Mouse (Mus musculus) forelimb bud, embryonic 11.5 days (tissue): Measurements from ENCODE around the gene Gm10961.
A peak's percentile ranks its signal among the peaks of the same experiment; 100 is the strongest.
"Not testable (repeated sequence)": the region's sequence is repeated elsewhere in the genome, so short reads cannot be mapped to it uniquely, and the experiment has no call there.

ENCODE experiments used
- DNase-seq: peaks from one replicate; pipeline ENCODE4 v3.0.0-alpha.2; 2012; ENCODE audit warnings: low read depth, low spot score

Gene Gm10961

DNA sequence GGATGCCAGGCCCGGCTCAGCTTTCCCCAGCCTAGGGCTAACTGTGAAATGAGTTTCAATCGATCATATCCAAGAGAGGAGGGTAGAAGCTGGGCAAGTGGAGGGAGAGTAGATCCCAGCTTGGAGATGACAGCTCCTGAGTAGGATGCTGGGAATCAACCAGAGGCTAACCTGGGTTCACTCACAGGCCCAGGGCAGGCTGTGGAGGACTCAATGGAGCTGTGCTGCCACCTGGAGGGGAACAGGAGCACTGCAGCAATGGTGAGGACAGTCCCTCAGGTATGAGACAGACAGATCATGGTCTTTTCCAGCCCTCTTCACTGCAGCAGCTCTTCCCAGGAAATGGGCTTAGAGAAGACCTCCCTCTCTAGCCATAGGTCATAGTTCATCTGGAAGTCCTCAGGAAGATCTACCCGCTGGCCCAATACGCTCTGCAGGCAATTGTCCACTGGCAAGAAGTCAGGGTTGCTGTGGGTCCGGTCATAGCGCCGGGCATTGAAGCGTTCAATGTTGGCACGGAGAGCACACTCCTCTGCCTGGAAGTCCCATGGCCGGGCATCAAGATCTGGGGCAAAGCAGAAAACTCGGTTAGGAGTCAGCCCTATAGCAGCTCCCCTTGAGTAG lies 18.1 kb upstream of the Gm10961 start:
- peak; percentile 64 for DNase-seq

GRCm38 (mm10) chr3:107617800-107618199 lies 13.3 kb upstream of the Gm10961 start:
- no peak for DNase-seq

GRCm38 (mm10) chr3:107619911-107620310 lies 11.2 kb upstream of the Gm10961 start:
- no peak for DNase-seq

GRCm38 (mm10) chr3:107621286-107622075 lies 9.6 kb upstream of the Gm10961 start:
- DNase-seq: no peak

DNA sequence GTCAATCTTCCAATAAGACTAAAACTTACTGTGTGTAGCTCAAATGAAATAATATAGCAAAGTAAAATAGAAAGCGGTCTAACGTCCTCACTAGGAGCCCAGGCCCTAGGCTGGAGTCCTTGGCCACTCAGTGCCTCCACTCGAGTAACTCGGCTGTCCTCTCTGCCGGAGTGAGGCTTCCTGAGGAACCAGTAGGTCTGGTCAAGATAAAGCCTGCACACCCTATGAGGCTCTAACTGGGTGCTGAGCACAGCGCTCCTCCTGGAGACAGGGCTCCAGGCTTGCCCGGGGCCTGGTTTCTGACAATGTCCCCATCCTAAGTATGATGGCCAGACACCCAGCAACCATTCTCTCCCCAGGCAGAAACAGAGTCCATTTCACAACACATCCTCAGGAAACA lies 8.6 kb upstream of the Gm10961 start:
- DNase-seq: no peak

GRCm38 (mm10) chr3:107624424-107624823 lies 6.7 kb upstream of the Gm10961 start:
- DNase-seq: no peak

GRCm38 (mm10) chr3:107625536-107625935 lies 5.6 kb upstream of the Gm10961 start:
- no peak for DNase-seq

GRCm38 (mm10) chr3:107626751-107627150 lies 4.4 kb upstream of the Gm10961 start:
- DNase-seq: no peak

DNA sequence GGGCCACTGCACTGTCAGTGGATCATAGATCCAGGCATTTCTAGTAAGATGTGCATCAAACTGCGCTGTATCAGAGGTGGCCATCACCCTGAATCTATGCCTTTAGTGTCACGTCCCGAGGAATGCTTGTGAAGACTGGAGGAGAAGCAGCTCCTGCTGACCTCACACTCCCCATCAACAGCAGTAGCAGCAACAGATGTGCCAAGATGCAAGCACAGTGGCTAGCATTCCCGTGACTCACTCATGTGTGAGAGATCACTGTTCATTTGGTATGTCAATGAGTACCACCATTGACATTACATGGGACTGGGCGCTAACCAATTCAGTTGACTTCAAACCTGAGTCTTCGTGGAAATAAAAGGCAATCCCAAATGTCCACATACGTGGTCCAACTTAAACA lies 3.5 kb upstream of the Gm10961 start:
- DNase-seq: no peak

DNA sequence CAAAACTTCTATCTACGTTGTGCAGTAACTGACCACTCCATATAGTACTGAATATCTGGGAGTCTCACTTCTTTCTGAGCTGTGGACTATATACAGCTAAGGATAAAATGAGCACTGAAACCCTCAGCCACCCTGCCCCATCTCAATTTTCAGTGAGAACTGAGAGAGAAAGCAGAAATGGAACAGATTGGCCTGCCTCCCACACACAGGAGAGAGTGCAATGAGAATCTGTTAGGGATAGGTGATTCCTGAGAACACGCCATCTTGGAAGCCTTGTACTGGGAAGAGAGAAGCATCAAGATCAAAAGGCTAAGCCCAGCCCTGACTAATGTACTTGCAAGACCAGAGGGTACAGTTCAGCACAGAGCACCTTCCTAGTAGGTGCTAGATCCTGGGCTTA lies 2.6 kb upstream of the Gm10961 start:
- DNase-seq: no peak

DNA sequence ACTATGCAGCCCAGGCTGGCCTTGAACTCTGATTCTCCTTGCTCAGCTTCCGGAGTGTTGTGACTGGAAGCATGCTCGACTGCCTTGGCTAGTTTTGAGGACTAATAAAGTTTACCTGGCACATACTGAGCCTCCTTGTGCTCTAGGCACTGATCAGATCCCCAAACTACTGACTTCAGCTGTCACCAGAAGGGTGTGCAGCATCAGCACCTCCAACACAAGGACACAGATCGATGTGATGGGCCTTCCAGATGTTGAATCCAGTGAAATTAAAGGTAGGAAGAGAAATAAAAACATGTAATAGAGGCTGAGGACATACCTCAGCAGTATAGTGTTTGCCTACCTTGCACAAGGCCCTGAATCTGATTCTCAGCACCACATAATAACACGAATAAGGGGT lies 1.7 kb upstream of the Gm10961 start:
- no peak for DNase-seq

GRCm38 (mm10) chr3:107631523-107631958 lies 419 bp downstream of the Gm10961 start, which contains the start of gene Strip1:
Gene Strip1 (minus strand): TSS chr3:107631694.
- peak; percentile 97 for DNase-seq

- DNase-seq: no peak
Observed at GRCm38 (mm10) chr3:107632786-107633185, 1.7 kb downstream of the Gm10961 start.

DNA sequence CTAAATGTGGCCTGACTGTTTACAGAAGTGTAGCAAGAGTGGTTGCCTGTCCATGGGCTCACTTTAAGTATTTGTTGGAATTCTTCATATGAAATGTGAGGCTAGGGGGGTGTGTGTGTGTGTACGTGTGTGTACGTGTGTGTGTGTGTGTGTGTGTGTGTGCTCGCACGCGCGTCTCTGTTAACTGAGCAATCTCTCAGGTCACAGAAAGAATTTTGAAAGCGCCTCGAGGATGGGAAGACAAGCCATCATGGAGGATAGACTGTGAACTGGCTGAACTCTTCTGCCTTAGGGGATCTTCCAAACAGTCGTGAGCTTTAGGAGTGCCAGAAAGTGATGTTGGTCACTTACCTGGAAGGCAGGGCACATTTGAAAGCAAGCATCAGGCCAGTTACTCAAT lies 2.8 kb downstream of the Gm10961 start:
- no peak for DNase-seq

- no peak for DNase-seq
Observed at GRCm38 (mm10) chr3:107635836-107636235, 4.7 kb downstream of the Gm10961 start.

DNA sequence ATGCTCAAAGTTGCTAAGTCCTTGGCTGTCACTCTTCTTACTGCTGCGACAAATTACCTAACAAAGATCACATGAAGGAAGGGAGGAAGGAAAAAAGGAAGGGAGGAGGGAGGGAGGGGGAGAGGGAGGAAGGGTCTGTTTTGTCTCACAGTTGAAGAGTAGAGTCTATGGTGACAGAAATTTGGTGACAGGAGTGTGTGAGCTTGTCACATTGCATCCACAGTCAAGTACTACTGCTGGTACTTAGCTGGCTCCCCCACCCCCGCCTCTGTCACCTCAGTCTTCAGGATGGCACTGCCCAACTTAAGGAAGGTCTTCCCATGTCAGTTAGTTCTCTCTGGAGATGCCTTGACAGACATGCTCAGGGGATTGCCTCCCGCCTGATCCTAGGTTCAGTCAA lies 5.1 kb downstream of the Gm10961 start:
- no peak for DNase-seq

DNA sequence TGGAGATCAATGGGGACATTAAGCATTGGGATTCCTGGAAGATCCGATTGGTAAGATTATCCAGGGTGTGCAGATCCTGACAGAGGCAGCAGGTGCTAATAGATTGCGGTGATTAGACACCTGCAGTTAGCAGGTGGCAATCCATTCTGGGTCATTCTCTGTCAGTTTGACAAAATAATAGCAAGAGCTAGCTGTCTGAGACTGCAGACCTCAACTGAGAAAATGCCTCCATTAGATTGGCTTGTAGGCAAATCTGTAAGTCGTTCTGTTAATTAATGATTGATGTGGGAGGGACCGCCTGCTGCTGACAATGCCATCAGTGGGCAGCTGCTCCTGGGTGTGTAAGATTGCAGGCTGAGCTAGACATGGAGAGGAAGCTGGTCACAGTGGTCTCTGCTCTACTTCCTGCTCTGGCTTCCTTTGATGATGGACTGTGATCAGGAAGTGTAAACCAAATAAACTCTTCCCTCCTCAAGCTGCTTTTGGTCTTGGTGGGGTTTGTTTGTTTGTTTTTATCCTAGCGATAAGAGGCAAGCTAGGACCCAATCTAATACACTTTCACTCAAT lies 6.6 kb downstream of the Gm10961 start:
- no peak for DNase-seq

- no peak for DNase-seq
Observed at GRCm38 (mm10) chr3:107646947-107647346, 15.8 kb downstream of the Gm10961 start.

GRCm38 (mm10) chr3:107650276-107650675 lies 19.2 kb downstream of the Gm10961 start:
- not testable (repeated sequence) for DNase-seq

- no peak for DNase-seq
Observed at GRCm38 (mm10) chr3:107652968-107653367, 21.8 kb downstream of the Gm10961 start.

DNA sequence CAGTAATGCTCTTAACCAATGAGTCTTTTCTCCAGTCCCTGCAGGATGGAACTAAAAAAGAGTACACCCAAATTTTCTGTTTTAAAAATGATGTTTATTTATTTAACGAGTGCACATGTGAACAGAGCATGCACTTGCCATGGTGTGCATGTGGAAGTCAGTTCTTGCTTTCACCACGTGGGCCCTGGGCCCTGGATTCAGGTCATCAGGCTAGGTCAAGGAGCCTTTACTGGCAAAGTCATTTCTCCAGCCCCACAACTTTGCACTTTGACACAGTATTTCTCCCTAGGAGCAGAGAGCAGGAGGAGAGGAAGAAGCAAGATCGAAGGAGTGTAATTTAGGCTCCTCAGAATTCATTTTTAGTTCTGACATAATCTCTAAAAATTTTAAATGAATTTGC lies 23.7 kb downstream of the Gm10961 start:
- DNase-seq: no peak

- no peak for DNase-seq
Observed at GRCm38 (mm10) chr3:107655491-107655890, 24.4 kb downstream of the Gm10961 start.

GRCm38 (mm10) chr3:107656151-107656550 lies 25.0 kb downstream of the Gm10961 start:
- no peak for DNase-seq
